24 mouse cellular contexts compared by ENCODE assay signal in the genomic region with DNA sequence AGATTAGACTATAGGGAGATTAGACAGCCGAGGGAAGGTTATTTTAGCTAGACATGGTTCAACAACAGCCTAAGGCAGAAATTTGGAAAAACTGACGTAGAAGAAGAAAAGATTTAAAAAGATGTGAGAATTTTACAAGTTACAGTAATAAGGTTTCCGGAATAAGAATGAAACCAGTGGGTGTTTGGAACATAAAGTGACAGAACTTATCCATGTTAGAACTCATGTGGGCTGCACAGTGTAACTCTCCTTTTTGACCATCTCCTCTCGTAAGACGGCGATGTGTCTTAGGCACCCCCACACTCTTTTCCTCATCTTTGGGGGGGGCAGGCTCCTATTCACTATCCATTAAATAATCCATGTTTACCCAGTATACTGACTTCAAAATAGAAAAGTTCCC.
DNase-seq lines count a peak whose midpoint lies in the region; ATAC-seq and TF ChIP-seq lines count a peak whose summit lies in the region.
"Had no signal": no experiment of that assay in that cellular context is flagged by ENCODE, and none has a peak within 500 bp of the region (broad histone marks: within the 10 kb centered on the region; RNA-seq: fewer than 3 reads in every experiment).

No protein-coding gene starts in this region.

- H3K27me3 ChIP-seq in midbrain, embryonic 11.5 days (ENCODE audit: control insufficient read depth, insufficient read depth, low read length), result no peaks in the 10 kb centered on the region
- H3K27me3 ChIP-seq in midbrain, postnatal 0 days (ENCODE audit: insufficient read depth, low read length), result no peaks in the 10 kb centered on the region
- H3K27me3 ChIP-seq: forebrain, embryonic 12.5 days; forebrain, embryonic 15.5 days; hindbrain, embryonic 12.5 days; hindbrain, embryonic 15.5 days had no signal

- no peaks in the 10 kb centered on the region for H3K9me3 ChIP-seq in midbrain, embryonic 11.5 days (ENCODE audit: control insufficient read depth, low read length)
- H3K9me3 ChIP-seq in midbrain, postnatal 0 days (ENCODE audit: low read length), result no peaks in the 10 kb centered on the region
- H3K9me3 ChIP-seq: embryonic facial prominence, embryonic 10.5 days; embryonic facial prominence, embryonic 13.5 days; forebrain, embryonic 12.5 days; forebrain, embryonic 15.5 days; hindbrain, embryonic 12.5 days; hindbrain, embryonic 15.5 days had no signal

- no peak for TF ChIP-seq CTCF in midbrain, postnatal 0 days (IDR thresholded peaks at IDR 0.05)

- 82% methylated on average over 6 of the region's 6 CpGs for WGBS in midbrain, embryonic 11.5 days
- 77% methylated on average over 6 of the region's 6 CpGs for WGBS in midbrain, postnatal 0 days

- H3K9ac ChIP-seq in midbrain, embryonic 11.5 days (ENCODE audit: low read length), result no peak overlapping the region
- H3K9ac ChIP-seq in midbrain, postnatal 0 days (replicated peaks; ENCODE audit: low read length, poor library complexity, severe bottlenecking), result no peak overlapping the region
- H3K9ac ChIP-seq: embryonic facial prominence, embryonic 13.5 days; forebrain, embryonic 12.5 days; forebrain, embryonic 15.5 days; hindbrain, embryonic 12.5 days; hindbrain, embryonic 15.5 days had no signal

- no peaks in the 10 kb centered on the region for H3K36me3 ChIP-seq in midbrain, embryonic 11.5 days (ENCODE audit: control insufficient read depth, insufficient read depth, low read length)
- H3K36me3 ChIP-seq in midbrain, postnatal 0 days (ENCODE audit: insufficient read depth, low read length), result no peaks in the 10 kb centered on the region
- H3K36me3 ChIP-seq: embryonic facial prominence, embryonic 10.5 days; embryonic facial prominence, embryonic 13.5 days; forebrain, embryonic 12.5 days; forebrain, embryonic 15.5 days; hindbrain, embryonic 12.5 days; hindbrain, embryonic 15.5 days had no signal

- H3K4me1 ChIP-seq in midbrain, embryonic 11.5 days (ENCODE audit: control insufficient read depth, insufficient read depth, low read length), result no peaks in the 10 kb centered on the region
- H3K4me1 ChIP-seq in midbrain, postnatal 0 days (ENCODE audit: insufficient read depth, low read length), result no peaks in the 10 kb centered on the region
- H3K4me1 ChIP-seq: embryonic facial prominence, embryonic 13.5 days; forebrain, embryonic 12.5 days; forebrain, embryonic 15.5 days; hindbrain, embryonic 12.5 days; hindbrain, embryonic 15.5 days had no signal

- H3K27ac ChIP-seq in midbrain, embryonic 11.5 days (ENCODE audit: low read depth, low read length), result no peak overlapping the region
- H3K27ac ChIP-seq in midbrain, postnatal 0 days (ENCODE audit: low read depth, low read length), result no peak overlapping the region
- H3K27ac ChIP-seq: embryonic facial prominence, embryonic 10.5 days; embryonic facial prominence, embryonic 13.5 days; forebrain, embryonic 12.5 days; forebrain, embryonic 15.5 days; hindbrain, embryonic 12.5 days; hindbrain, embryonic 15.5 days had no signal

- no peak for ATAC-seq in midbrain, embryonic 11.5 days (ENCODE audit: low FRiP score)
- no peak for ATAC-seq in midbrain, postnatal 0 days (ENCODE audit: low FRiP score)
- ATAC-seq: CD4-positive, CD25-positive, alpha-beta regulatory T cell, adult 4 months; forebrain, embryonic 15.5 days had no signal

- peak; percentile 10 for DNase-seq in left cerebral cortex, adult 11 months (ENCODE audit: low spot score)
- DNase-seq in left cerebral cortex, adult 9 months (ENCODE audit: low spot score in 2 of 2), result no peak
- DNase-seq in midbrain, embryonic 11.5 days (ENCODE audit: low spot score, missing footprints), result peak; percentile 21
- DNase-seq in midbrain, postnatal 0 days (ENCODE audit: low spot score), result no peak
- DNase-seq in brain, adult 2 months (ENCODE audit: low read depth, low spot score), result peak; percentile 33
- peak; percentile 63 for DNase-seq in telencephalon, adult 2 months (ENCODE audit: low read depth, low spot score)
- DNase-seq: adrenal gland, adult 2 months; adrenal gland, postnatal 14 days; cerebellum, adult 11-12 months; cerebellum, adult 8-10 months; cerebellum, postnatal 10 days; cerebellum, postnatal 36 days; embryo, embryonic 11 days; gastrocnemius, postnatal 10 days; heart, adult 11 months had no signal

- no peak overlapping the region for H3K4me3 ChIP-seq in midbrain, embryonic 11.5 days (ENCODE audit: low read depth, low read length)
- no peak overlapping the region for H3K4me3 ChIP-seq in midbrain, postnatal 0 days (ENCODE audit: low read depth, low read length)
- H3K4me3 ChIP-seq: embryonic facial prominence, embryonic 10.5 days; embryonic facial prominence, embryonic 13.5 days; erythroblast, embryonic 14.5 days; forebrain, embryonic 12.5 days; forebrain, embryonic 15.5 days; hindbrain, embryonic 12.5 days; hindbrain, embryonic 15.5 days had no signal

- H3K4me2 ChIP-seq in midbrain, embryonic 11.5 days, result no peak overlapping the region
- H3K4me2 ChIP-seq in midbrain, postnatal 0 days (ENCODE audit: low read depth, low read length, poor library complexity, severe bottlenecking), result no peak overlapping the region
- H3K4me2 ChIP-seq: embryonic facial prominence, embryonic 13.5 days; forebrain, embryonic 12.5 days; forebrain, embryonic 15.5 days; heart, embryonic 11.5 days; hindbrain, embryonic 12.5 days; hindbrain, embryonic 15.5 days had no signal

Comparison
In these comparisons a context has a peak if more than half of its experiments do, and no peak if none do; other contexts are left out.
1. DNase-seq: peak in left cerebral cortex, adult 11 months (single experiment), midbrain, embryonic 11.5 days (single experiment), brain, adult 2 months (single experiment) and telencephalon, adult 2 months (single experiment); none in left cerebral cortex, adult 9 months (0 of 2) and midbrain, postnatal 0 days (single experiment).